Mouse (Mus musculus) midbrain, embryonic 16.5 days (tissue): Measurements from ENCODE around the gene Tpcn1. TPM values are rescaled to one million over a fixed set of nuclear protein-coding genes. Genes with fewer than 3 reads are reported as not detected.

Source experiments
- ATAC-seq: fragments of 200-750 bp; cut with Nextera tagmentation; 2 replicates; pipeline ENCODE4 v1.8.0; 2017; ENCODE audit warnings: moderate TSS enrichment
- H3K27ac ChIP-seq: fragments of 300-500 bp; sonication (generic); 2 replicates; pipeline ENCODE4 v1.5.1; 2014; ENCODE audit warnings: mild to moderate bottlenecking, low read length, mixed read lengths
- H3K27me3 ChIP-seq: fragments of 300-500 bp; sonication (generic); 2 replicates; pipeline ENCODE4 v1.6.1; 2014; ENCODE audit warnings: low read depth, low read length, mixed read lengths; ENCODE audit not compliant: control insufficient read depth, insufficient read depth
- H3K36me3 ChIP-seq: fragments of 300-500 bp; sonication (generic); 2 replicates; pipeline ENCODE4 v1.6.1; 2014; ENCODE audit warnings: mild to moderate bottlenecking, low read length, moderate library complexity, mixed read lengths; ENCODE audit not compliant: control insufficient read depth, insufficient read depth
- H3K4me1 ChIP-seq: fragments of 300-500 bp; sonication (generic); 2 replicates; pipeline ENCODE4 v1.6.1; 2014; ENCODE audit warnings: mild to moderate bottlenecking, low read length, mixed read lengths; ENCODE audit not compliant: control insufficient read depth, insufficient read depth
- H3K4me2 ChIP-seq: fragments of 300-500 bp; sonication (generic); 2 replicates; pipeline ENCODE4 v1.6.1; 2014; ENCODE audit warnings: mild to moderate bottlenecking, low read length, mixed read lengths
- H3K4me3 ChIP-seq: fragments of 300-500 bp; sonication (generic); 2 replicates; pipeline ENCODE4 v1.5.1; 2014; ENCODE audit warnings: low read depth, mild to moderate bottlenecking, low read length, moderate library complexity, mixed read lengths
- H3K9ac ChIP-seq: fragments of 300-500 bp; sonication (generic); 2 replicates; pipeline ENCODE4 v1.6.1; 2014; ENCODE audit warnings: low read depth, low read length, mixed read lengths
- H3K9me3 ChIP-seq: fragments of 300-500 bp; sonication (generic); replicated peaks from 2 replicates; pipeline ENCODE4 v1.6.1; 2014; ENCODE audit warnings: mild to moderate bottlenecking, low read length, mixed read lengths; ENCODE audit not compliant: control insufficient read depth, poor library complexity, severe bottlenecking
- WGBS: fragments of 180-500 bp; shearing (Covaris S2); extraction: QIAGEN DNeasy Blood & Tissue Kit; methylation state at CpG from one replicate; pipeline ENCODE4 v1.1.7; 2014; 5-methylcytosine and 5-hydroxymethylcytosine counted together
- polyA plus RNA-seq: library from polyadenylated mRNA; unstranded; fragments of >200 nt; fragmentation: Nextera tagmentation; extraction: Ambion mirVana; gene quantifications from 2 replicates; pipeline ENCODE4 v1.2.1, GENCODE M21; 2015

Tpcn1 gene
- polyA plus RNA-seq, 1 experiment from 2014 or later: 13.1 TPM

GRCm38 (mm10) chr5:120604839-120605238 is 16.4 kb upstream of the Tpcn1 start:
- no peak for ATAC-seq
- Histone ChIP-seq H3K4me2 (peak overlapping the region; percentile 70), H3K9me3 (no peaks in the 10 kb centered on the region), H3K36me3 (no peaks in the 10 kb centered on the region), H3K4me1 (peaks cover 5% of the 10 kb centered on the region), H3K27me3 (no peaks in the 10 kb centered on the region), H3K9ac (peak overlapping the region; percentile 43), H3K27ac (peak overlapping the region; percentile 74), H3K4me3 (peak overlapping the region; percentile 37)
- WGBS: 1% methylated on average over 6 of the region's 6 CpGs

- Histone ChIP-seq H3K4me3 (no peak overlapping the region), H3K4me2 (no peak overlapping the region), H3K4me1 (peaks cover 5% of the 10 kb centered on the region), H3K27ac (no peak overlapping the region), H3K9me3 (no peaks in the 10 kb centered on the region), H3K9ac (no peak overlapping the region), H3K36me3 (no peaks in the 10 kb centered on the region), H3K27me3 (no peaks in the 10 kb centered on the region)
- ATAC-seq: no peak
- WGBS: 50% methylated on average over 7 of the region's 7 CpGs
Observed at GRCm38 (mm10) chr5:120603515-120603914, 15.0 kb upstream of the Tpcn1 start.

DNA sequence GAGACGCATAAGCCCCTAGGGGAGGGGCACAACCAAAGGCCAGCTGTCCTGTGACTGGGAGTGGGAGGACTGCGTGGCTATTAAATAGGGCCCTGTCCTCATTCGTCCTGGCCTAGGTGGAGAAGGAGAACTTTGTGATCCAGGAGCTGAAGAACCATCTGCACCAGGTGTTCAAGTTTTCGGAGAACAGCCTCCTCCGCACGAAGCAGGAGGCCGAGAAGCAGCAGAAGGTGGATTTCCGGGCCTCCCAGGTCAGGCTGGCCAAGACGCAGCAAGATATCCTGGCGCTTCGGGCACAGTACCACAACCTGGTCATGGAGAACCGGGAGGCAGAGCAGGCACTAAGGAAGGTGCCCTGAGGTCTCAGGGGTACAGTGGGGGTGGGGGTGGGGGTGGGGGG is 13.7 kb upstream of the Tpcn1 start:
- Histone ChIP-seq H3K4me3 (no peak overlapping the region), H3K36me3 (no peaks in the 10 kb centered on the region), H3K4me2 (no peak overlapping the region), H3K27me3 (no peaks in the 10 kb centered on the region), H3K9ac (no peak overlapping the region), H3K27ac (no peak overlapping the region), H3K9me3 (no peaks in the 10 kb centered on the region), H3K4me1 (peaks cover 5% of the 10 kb centered on the region)
- ATAC-seq: no peak
- 93% methylated on average over 12 of the region's 12 CpGs for WGBS

DNA sequence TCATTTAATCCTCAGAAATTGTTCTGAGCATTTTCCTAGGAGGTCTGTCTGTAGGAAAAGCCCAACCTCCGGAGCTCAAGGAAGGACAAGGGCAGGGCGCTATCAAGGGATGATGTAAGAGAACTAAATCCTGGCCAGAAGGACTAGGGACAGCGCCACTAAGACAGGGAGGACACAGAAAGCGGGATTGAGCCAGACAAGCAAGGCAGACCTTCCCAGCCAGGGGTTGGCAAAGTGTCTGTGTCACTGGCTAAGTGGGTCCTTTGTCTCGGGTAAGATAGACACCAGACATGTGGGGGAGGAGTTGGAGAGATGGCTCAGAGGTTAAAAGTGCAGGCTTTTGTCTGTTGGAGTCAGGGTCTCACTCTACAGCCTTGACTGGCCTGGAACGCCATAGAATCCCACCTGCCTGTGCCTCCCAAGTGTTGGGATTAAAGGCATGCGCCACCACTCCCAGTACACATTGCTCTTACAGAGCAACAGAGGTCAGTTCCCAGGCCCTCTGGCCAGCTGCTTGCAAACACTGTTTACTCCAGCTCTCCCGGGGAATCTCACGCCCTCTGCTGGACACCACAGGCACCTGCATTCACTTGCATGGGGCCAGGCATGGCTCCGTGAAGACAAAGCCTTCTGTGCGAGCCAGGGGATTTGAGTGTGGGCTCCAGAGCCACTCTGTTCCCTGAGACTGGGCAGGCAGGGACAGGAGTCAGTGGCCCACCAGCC is 12.6 kb upstream of the Tpcn1 start:
- Histone ChIP-seq H3K27ac (no peak overlapping the region), H3K9me3 (no peaks in the 10 kb centered on the region), H3K36me3 (no peaks in the 10 kb centered on the region), H3K4me1 (peaks cover 5% of the 10 kb centered on the region), H3K4me3 (no peak overlapping the region), H3K4me2 (no peak overlapping the region), H3K27me3 (no peaks in the 10 kb centered on the region), H3K9ac (no peak overlapping the region)
- no peak for ATAC-seq
- WGBS: 62% methylated on average over 11 of the region's 11 CpGs

GRCm38 (mm10) chr5:120599625-120600024 is 11.2 kb upstream of the Tpcn1 start:
- no peak overlapping the region for H3K4me2 ChIP-seq
- H3K36me3 ChIP-seq: no peaks in the 10 kb centered on the region
- no peak overlapping the region for H3K9ac ChIP-seq
- no peak overlapping the region for H3K27ac ChIP-seq
- H3K4me3 ChIP-seq: no peak overlapping the region
- H3K9me3 ChIP-seq: no peaks in the 10 kb centered on the region
- H3K4me1 ChIP-seq: no peaks in the 10 kb centered on the region
- ATAC-seq: no peak
- H3K27me3 ChIP-seq: no peaks in the 10 kb centered on the region
- WGBS: 95% methylated on average over 6 of the region's 6 CpGs

GRCm38 (mm10) chr5:120594485-120594884 is 6.0 kb upstream of the Tpcn1 start:
- Histone ChIP-seq H3K4me1 (no peaks in the 10 kb centered on the region), H3K27me3 (no peaks in the 10 kb centered on the region), H3K4me3 (no peak overlapping the region), H3K9ac (no peak overlapping the region), H3K36me3 (no peaks in the 10 kb centered on the region), H3K9me3 (no peaks in the 10 kb centered on the region), H3K4me2 (no peak overlapping the region), H3K27ac (no peak overlapping the region)
- no peak for ATAC-seq
- WGBS: 93% methylated on average over 6 of the region's 6 CpGs

- no peak overlapping the region for H3K4me2 ChIP-seq
- no peaks in the 10 kb centered on the region for H3K27me3 ChIP-seq
- H3K27ac ChIP-seq: no peak overlapping the region
- H3K4me1 ChIP-seq: peaks cover 10% of the 10 kb centered on the region
- no peak for ATAC-seq
- no peaks in the 10 kb centered on the region for H3K9me3 ChIP-seq
- no peaks in the 10 kb centered on the region for H3K36me3 ChIP-seq
- H3K9ac ChIP-seq: no peak overlapping the region
- no peak overlapping the region for H3K4me3 ChIP-seq
- WGBS: 74% methylated on average over 7 of the region's 7 CpGs
Observed at GRCm38 (mm10) chr5:120592141-120592540, 3.7 kb upstream of the Tpcn1 start.

GRCm38 (mm10) chr5:120590356-120591010 is 2.0 kb upstream of the Tpcn1 start:
- ATAC-seq: no peak
- Histone ChIP-seq H3K27ac (no peak overlapping the region), H3K9me3 (no peaks in the 10 kb centered on the region), H3K4me1 (peaks cover 12% of the 10 kb centered on the region), H3K36me3 (no peaks in the 10 kb centered on the region), H3K9ac (no peak overlapping the region), H3K4me3 (no peak overlapping the region), H3K4me2 (no peak overlapping the region), H3K27me3 (no peaks in the 10 kb centered on the region)
- 78% methylated on average over 16 of the region's 16 CpGs for WGBS

DNA sequence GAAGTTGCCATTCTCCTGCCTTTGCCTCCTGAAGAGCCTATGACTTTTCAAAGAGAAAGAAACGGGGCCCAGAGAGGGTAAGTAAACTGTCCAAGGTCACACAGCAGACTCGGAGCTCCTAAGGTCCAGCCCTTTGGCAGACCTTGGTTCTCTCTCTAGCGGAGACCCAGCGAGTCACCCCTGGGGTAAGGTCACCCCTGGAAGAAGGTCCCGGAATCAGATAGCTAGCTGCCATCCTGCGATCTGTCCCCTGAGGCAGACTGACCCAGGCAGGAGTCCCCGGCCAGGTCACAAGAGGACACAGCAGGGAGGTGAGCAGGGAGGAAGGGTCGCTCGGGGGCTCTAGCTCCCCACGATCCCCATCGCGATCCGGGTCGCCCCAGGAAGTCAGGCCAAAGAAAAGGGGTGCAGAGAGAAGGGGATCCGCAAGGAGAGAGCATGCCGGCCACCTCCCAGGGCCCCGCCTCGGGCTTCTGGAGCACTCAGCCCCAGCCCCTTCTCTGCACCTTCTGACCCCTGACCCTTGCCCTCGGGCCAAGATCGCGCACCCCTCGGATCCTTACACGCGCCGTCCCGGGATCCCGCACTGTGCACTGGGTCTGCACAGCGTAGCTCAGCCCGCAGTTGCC is 419 bp downstream of the Tpcn1 start:
- Histone ChIP-seq H3K27me3 (no peaks in the 10 kb centered on the region), H3K4me1 (peaks cover 12% of the 10 kb centered on the region), H3K36me3 (peaks cover 3% of the 10 kb centered on the region; the same call in 1 of the 2 replicates), H3K4me3 (peak overlapping the region; percentile 79), H3K9me3 (no peaks in the 10 kb centered on the region), H3K9ac (peak overlapping the region; percentile 92), H3K4me2 (peak overlapping the region; percentile 99), H3K27ac (peak overlapping the region; percentile 77)
- WGBS: 3% methylated on average over 26 of the region's 29 CpGs
- ATAC-seq: peak; percentile 4; the same call in 1 of the 2 replicates
